Mouse (Mus musculus): ENCODE measurements at regions not wholly inside any gene's neighbourhood (a gene's known extent, or its start where the extent isn't known, plus 50 kb on each side); places are given as distances from the start of the nearest gene placed in this dataset.

- Histone ChIP-seq H3K4me3 (replicated peaks; ENCODE audit: insufficient read depth, low read depth, low read length) (no peak overlapping the region), H3K27ac (ENCODE audit: insufficient read depth, low read length) (no peak overlapping the region), H3K4me1 (ENCODE audit: control insufficient read depth, insufficient read depth, low read length) (no peaks in the 10 kb centered on the region), H3K27me3 (ENCODE audit: control insufficient read depth, insufficient read depth, low read length) (no peaks in the 10 kb centered on the region)
- DNase-seq = no peak
- no peak for TF ChIP-seq POLR2A (IDR thresholded peaks at IDR 0.05; ENCODE audit: borderline replicate concordance, insufficient read depth, low read length)
- WGBS = 82% methylated on average over 1 of the region's 1 CpGs
Observed at GRCm38 (mm10) chr14:68857948-68858347, 436.2 kb downstream of the Synb start.

DNA sequence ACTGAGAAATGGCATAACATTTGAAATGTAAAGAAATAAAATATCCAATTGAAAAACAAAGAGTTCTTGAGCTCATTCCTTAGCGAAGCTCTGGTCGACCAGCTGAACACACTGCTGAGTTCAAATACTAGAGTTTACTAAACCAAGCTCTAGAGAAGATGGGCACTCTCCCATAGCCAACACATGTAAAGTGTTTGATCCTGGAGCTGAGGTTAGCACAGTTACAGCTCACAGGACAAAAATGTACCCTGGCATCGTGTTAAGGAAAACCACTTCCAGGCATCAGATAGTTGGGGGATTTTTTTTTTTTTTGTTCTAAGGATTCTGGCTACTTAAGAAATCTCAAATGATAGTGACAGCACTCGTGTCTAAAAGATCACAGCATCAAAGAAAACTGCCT, 445.6 kb downstream of the Synb start:
- TF ChIP-seq CTCF (IDR thresholded peaks at IDR 0.05; ENCODE audit: borderline replicate concordance, insufficient read depth, low read depth, low read length) = no peak
- no peak for TF ChIP-seq POLR2A (IDR thresholded peaks at IDR 0.05; ENCODE audit: borderline replicate concordance, insufficient read depth, low read length)
- DNase-seq = no peak
- Histone ChIP-seq H3K4me3 (replicated peaks; ENCODE audit: insufficient read depth, low read depth, low read length) (no peak overlapping the region), H3K27ac (ENCODE audit: insufficient read depth, low read length) (no peak overlapping the region), H3K4me1 (ENCODE audit: control insufficient read depth, insufficient read depth, low read length) (no peaks in the 10 kb centered on the region), H3K27me3 (ENCODE audit: control insufficient read depth, insufficient read depth, low read length) (no peaks in the 10 kb centered on the region; the same call in 1 of the 2 replicates)
- 91% methylated on average over 4 of the region's 4 CpGs for WGBS

- Histone ChIP-seq H3K27ac (ENCODE audit: insufficient read depth, low read length) (no peak overlapping the region), H3K27me3 (ENCODE audit: control insufficient read depth, insufficient read depth, low read length) (no peaks in the 10 kb centered on the region; the same call in 1 of the 2 replicates), H3K4me3 (replicated peaks; ENCODE audit: insufficient read depth, low read depth, low read length) (no peak overlapping the region), H3K4me1 (ENCODE audit: control insufficient read depth, insufficient read depth, low read length) (no peaks in the 10 kb centered on the region)
- DNase-seq = peak in 1 of 2 experiments; percentile 12
- no peak for TF ChIP-seq POLR2A (IDR thresholded peaks at IDR 0.05; ENCODE audit: borderline replicate concordance, insufficient read depth, low read length)
- TF ChIP-seq CTCF (IDR thresholded peaks at IDR 0.05; ENCODE audit: borderline replicate concordance, insufficient read depth, low read depth, low read length) = no peak
Observed at GRCm38 (mm10) chr14:68847609-68848008, 446.5 kb downstream of the Synb start.

DNA sequence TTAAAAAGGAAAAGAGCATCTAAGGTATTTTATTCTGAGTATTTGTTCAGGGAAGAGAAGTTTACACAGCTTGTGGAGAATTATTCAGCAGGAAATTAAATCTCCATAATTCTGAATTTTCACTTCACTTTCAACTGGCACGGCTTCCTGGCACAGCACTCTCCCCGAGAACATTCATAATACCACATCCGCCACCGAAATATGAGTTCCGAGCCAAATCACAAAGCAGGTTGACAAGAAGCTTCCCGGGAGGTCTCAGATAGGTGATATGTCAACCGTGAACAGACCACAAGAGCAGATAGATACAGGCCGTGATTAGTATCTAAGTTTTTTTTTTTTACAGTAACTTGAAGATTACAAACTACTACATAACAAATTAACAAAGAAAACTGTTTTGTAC, 473.9 kb downstream of the Synb start:
- Histone ChIP-seq H3K27ac (ENCODE audit: insufficient read depth, low read length) (no peak overlapping the region), H3K4me3 (replicated peaks; ENCODE audit: insufficient read depth, low read depth, low read length) (no peak overlapping the region), H3K27me3 (ENCODE audit: control insufficient read depth, insufficient read depth, low read length) (no peaks in the 10 kb centered on the region), H3K4me1 (ENCODE audit: control insufficient read depth, insufficient read depth, low read length) (no peaks in the 10 kb centered on the region)
- DNase-seq = peak; percentile 19 to 58
- 10% methylated on average over 8 of the region's 8 CpGs for WGBS
- TF ChIP-seq CTCF (IDR thresholded peaks at IDR 0.05; ENCODE audit: borderline replicate concordance, insufficient read depth, low read depth, low read length) (no peak), POLR2A (IDR thresholded peaks at IDR 0.05; ENCODE audit: borderline replicate concordance, insufficient read depth, low read length) (no peak)

- TF ChIP-seq POLR2A (IDR thresholded peaks at IDR 0.05; ENCODE audit: borderline replicate concordance, insufficient read depth, low read length) (no peak), CTCF (IDR thresholded peaks at IDR 0.05; ENCODE audit: borderline replicate concordance, insufficient read depth, low read depth, low read length) (no peak)
- DNase-seq = no peak
- Histone ChIP-seq H3K27ac (ENCODE audit: insufficient read depth, low read length) (no peak overlapping the region), H3K27me3 (ENCODE audit: control insufficient read depth, insufficient read depth, low read length) (no peaks in the 10 kb centered on the region), H3K4me1 (ENCODE audit: control insufficient read depth, insufficient read depth, low read length) (no peaks in the 10 kb centered on the region), H3K4me3 (replicated peaks; ENCODE audit: insufficient read depth, low read depth, low read length) (no peak overlapping the region)
- WGBS = 93% methylated on average over 3 of the region's 3 CpGs
Observed at GRCm38 (mm10) chr14:68808976-68809375, 485.1 kb downstream of the Synb start.

DNA sequence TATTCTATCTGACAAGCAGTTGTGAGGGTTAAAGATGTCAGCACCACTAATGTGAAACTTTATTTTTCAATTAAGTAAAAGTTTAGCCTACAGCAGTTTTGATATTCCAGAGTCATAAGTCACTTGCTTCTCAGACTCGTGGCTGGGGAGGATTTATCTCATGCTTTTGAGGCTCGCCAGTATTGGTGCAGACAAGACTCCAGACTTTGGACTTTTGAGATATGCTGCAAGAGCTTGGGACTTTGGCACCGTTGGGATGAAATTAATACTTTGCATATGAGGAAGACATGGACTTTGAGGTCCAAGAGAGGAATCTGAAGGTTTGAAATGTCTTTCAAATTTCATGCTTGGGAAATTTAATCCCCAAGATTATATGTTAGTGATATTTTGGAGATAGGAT, 486.2 kb downstream of the Synb start:
- TF ChIP-seq POLR2A (IDR thresholded peaks at IDR 0.05; ENCODE audit: borderline replicate concordance, insufficient read depth, low read length) = no peak
- no peak for TF ChIP-seq CTCF (IDR thresholded peaks at IDR 0.05; ENCODE audit: borderline replicate concordance, insufficient read depth, low read depth, low read length)
- H3K4me1 ChIP-seq (ENCODE audit: control insufficient read depth, insufficient read depth, low read length) = no peaks in the 10 kb centered on the region
- H3K4me3 ChIP-seq (replicated peaks; ENCODE audit: insufficient read depth, low read depth, low read length) = no peak overlapping the region
- 84% methylated on average over 3 of the region's 3 CpGs for WGBS
- no peaks in the 10 kb centered on the region for H3K27me3 ChIP-seq (ENCODE audit: control insufficient read depth, insufficient read depth, low read length)
- no peak overlapping the region for H3K27ac ChIP-seq (ENCODE audit: insufficient read depth, low read length)
- DNase-seq = no peak

DNA sequence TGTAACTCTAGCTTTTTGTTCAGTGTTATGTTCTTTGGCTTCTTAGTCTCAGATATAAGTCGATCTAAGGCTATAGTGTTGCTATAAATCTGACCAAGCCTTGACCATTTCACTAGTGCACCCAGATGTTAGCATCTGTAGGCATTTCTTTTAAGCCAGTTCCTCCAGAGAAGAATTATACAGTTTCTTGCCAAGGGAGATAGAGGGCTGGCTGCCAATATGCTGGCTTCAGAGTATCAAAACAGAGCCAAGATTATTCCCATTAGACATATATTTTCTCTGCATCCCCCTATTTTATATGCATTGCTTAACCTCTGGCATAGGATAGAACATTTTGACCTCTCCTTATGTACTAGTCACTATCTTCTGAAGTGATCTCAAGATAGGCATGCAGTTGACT, 487.5 kb downstream of the Synb start:
- WGBS = 85% methylated on average over 1 of the region's 1 CpGs
- H3K27me3 ChIP-seq (ENCODE audit: control insufficient read depth, insufficient read depth, low read length) = no peaks in the 10 kb centered on the region
- no peak overlapping the region for H3K4me3 ChIP-seq (replicated peaks; ENCODE audit: insufficient read depth, low read depth, low read length)
- no peaks in the 10 kb centered on the region for H3K4me1 ChIP-seq (ENCODE audit: control insufficient read depth, insufficient read depth, low read length)
- DNase-seq = no peak
- TF ChIP-seq CTCF (IDR thresholded peaks at IDR 0.05; ENCODE audit: borderline replicate concordance, insufficient read depth, low read depth, low read length) (no peak), POLR2A (IDR thresholded peaks at IDR 0.05; ENCODE audit: borderline replicate concordance, insufficient read depth, low read length) (no peak)
- no peak overlapping the region for H3K27ac ChIP-seq (ENCODE audit: insufficient read depth, low read length)

- Histone ChIP-seq H3K27ac (ENCODE audit: insufficient read depth, low read length) (no peak overlapping the region), H3K4me3 (replicated peaks; ENCODE audit: insufficient read depth, low read depth, low read length) (no peak overlapping the region), H3K4me1 (ENCODE audit: control insufficient read depth, insufficient read depth, low read length) (no peaks in the 10 kb centered on the region), H3K27me3 (ENCODE audit: control insufficient read depth, insufficient read depth, low read length) (no peaks in the 10 kb centered on the region)
- TF ChIP-seq POLR2A (IDR thresholded peaks at IDR 0.05; ENCODE audit: borderline replicate concordance, insufficient read depth, low read length) (no peak), CTCF (IDR thresholded peaks at IDR 0.05; ENCODE audit: borderline replicate concordance, insufficient read depth, low read depth, low read length) (no peak)
- WGBS = 91% methylated on average over 3 of the region's 3 CpGs
- DNase-seq = no peak
Observed at GRCm38 (mm10) chr14:68784395-68784794, 509.7 kb downstream of the Synb start.

Data from cerebellum, adult 2 months (tissue).